Mouse (Mus musculus) CH12.LX (cell line): ENCODE measurements at regions not wholly inside any gene's neighbourhood (a gene's known extent, or its start where the extent isn't known, plus 50 kb on each side); places are given as distances from the start of the nearest gene placed in this dataset.

Experiments used
- BHLHE40 ChIP-seq: IDR thresholded peaks from 2 replicates; pipeline ENCODE4 v1.6.1; 2011; ENCODE audit warnings: mild to moderate bottlenecking, low read depth, low read length, improper control_type of control experiment
- MAFK ChIP-seq: IDR thresholded peaks from 2 replicates; pipeline ENCODE4 v1.6.1; 2011; ENCODE audit warnings: low read length, improper control_type of control experiment; ENCODE audit not compliant: insufficient replicate concordance
- POLR2A ChIP-seq: IDR thresholded peaks from 2 replicates; pipeline ENCODE4 v1.6.1; 2011; ENCODE audit warnings: low read depth, mild to moderate bottlenecking, improper control_type of control experiment, low read length
- TCF12 ChIP-seq: IDR thresholded peaks from 2 replicates; pipeline ENCODE4 v1.6.1; 2014; ENCODE audit warnings: low read depth, mild to moderate bottlenecking, inconsistent platforms, low read length, improper control_type of control experiment

DNA sequence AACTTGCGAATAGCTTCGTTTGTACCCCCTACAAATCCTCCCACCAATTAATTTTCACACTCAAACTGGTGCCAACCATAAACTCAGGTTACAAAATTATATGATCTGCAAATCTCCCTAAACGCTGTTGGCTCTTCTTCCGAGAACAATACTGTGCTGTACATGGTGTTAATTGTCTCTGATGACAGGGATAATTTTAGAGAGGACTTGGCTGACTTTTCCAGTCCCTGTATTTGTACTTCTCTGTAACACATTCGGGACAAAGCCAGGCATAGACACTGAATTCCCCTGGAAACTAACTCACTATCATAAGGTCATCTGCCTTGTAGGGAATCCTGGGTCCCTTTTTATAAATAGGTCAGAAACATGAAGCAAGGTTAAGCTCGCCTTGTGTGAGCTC is 442.4 kb downstream of the Ppargc1a start:
- TF ChIP-seq POLR2A (no peak), BHLHE40 (no peak), MAFK (no peak), TCF12 (no peak)
